In genomic region chr2:119543656-119544055, GRCm38 (mm10) we compare ENCODE assay signal across 15 mouse cellular contexts. TPM values are rescaled to one million over a fixed set of nuclear protein-coding genes. Genes with fewer than 3 reads are reported as not detected.
DNase-seq lines count a peak whose midpoint lies in the region.
"Had no signal": no experiment of that assay in that cellular context is flagged by ENCODE, and none has a peak within 500 bp of the region (broad histone marks: within the 10 kb centered on the region; RNA-seq: fewer than 3 reads in every experiment).

No protein-coding gene starts in this region.

- peak; percentile 67 for DNase-seq in 3T3-L1 (ENCODE audit: low read depth, low spot score)
- DNase-seq in 416B (ENCODE audit: low read depth), result peak; percentile 39
- peak; percentile 15 for DNase-seq in brain, adult 2 months (ENCODE audit: low read depth, low spot score)
- no peak for DNase-seq in ovary, postnatal 36 days (ENCODE audit: low spot score)
- no peak for DNase-seq in thymus, postnatal 0 days (ENCODE audit: low spot score)
- DNase-seq: adrenal gland, postnatal 14 days; adrenal gland, postnatal 36 days; cerebellum, adult 11 months; cerebellum, adult 18-20 months; cerebellum, adult 8-10 months; cerebellum, adult 9-11 months; cerebellum, postnatal 14 days; cerebellum, postnatal 36 days; embryo, embryonic 11 days had no signal

RNA-seq across cellular contexts. Expression of gene Exd1, which starts 3.8 kb away (rescaled TPM):
- 0.06 and 0.09 TPM in 2 replicates for polyA plus RNA-seq in thymus, postnatal 0 days (2015; fragmentation: Nextera tagmentation; extraction: Ambion mirVana)
- polyA plus RNA-seq: erythroblast, embryonic 14.5 days had no signal

RNA-seq across cellular contexts. Expression of gene Chp1, which starts 3.8 kb away (rescaled TPM):
- 71.1 and 72.1 TPM in 2 replicates for polyA plus RNA-seq in thymus, postnatal 0 days (2015; fragmentation: Nextera tagmentation; extraction: Ambion mirVana)

Comparison
In these comparisons a context has a peak if more than half of its experiments do, and no peak if none do; other contexts are left out.
1. DNase-seq: peak in 3T3-L1 (single experiment), 416B (single experiment) and brain, adult 2 months (single experiment); none in ovary, postnatal 36 days (single experiment) and thymus, postnatal 0 days (single experiment).